Mouse (Mus musculus): ENCODE measurements around the gene Usp34.

- no peak for TF ChIP-seq CTCF (IDR thresholded peaks at IDR 0.05; ENCODE audit: borderline replicate concordance, insufficient read depth, low read depth, low read length)
- TF ChIP-seq POLR2A (IDR thresholded peaks at IDR 0.05; ENCODE audit: borderline replicate concordance, insufficient read depth, low read length): peak; percentile 54
Observed at GRCm38 (mm10) chr11:23305673-23306608, 754 bp upstream of the Usp34 start.

Data from cerebellum, adult 2 months (tissue).